Mouse (Mus musculus): ENCODE measurements around the gene Taar8a.

DNA sequence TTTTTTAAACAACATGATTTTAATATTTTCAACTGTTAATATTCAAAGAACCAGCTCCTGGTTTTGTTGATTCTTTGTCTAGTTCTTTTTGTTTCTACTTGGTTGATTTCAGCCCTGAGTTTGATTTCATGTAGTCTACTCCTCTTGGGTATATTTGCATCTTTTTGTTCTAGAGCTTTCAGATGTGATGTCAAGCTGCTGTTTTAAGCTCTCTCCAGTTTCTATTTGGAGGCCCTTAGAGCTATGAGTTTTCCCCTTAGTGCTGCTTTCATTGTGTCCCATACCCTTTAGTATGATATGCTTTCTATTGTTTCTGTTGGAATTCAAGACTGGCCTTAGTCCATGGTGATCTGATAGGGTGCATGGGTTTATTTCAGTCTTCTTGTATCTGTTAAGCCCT, 45.0 kb upstream of the Taar8a start:
- TF ChIP-seq CTCF (IDR thresholded peaks at IDR 0.05; ENCODE audit: borderline replicate concordance, insufficient read depth, low read length) (no peak), POLR2A (IDR thresholded peaks at IDR 0.05; ENCODE audit: low read depth, low read length) (no peak)

Data from embryonic fibroblast, embryonic 13.5 days (primary cell).